Mouse (Mus musculus): ENCODE results near the gene Alad. TPM values are rescaled to one million over a fixed set of nuclear protein-coding genes. Genes with fewer than 3 reads are reported as not detected.

Alad gene
- polyA plus RNA-seq, 1 experiment: 478 TPM

- TF ChIP-seq GATA1 (IDR thresholded peaks at IDR 0.05; ENCODE audit: low read length): no peak
Observed at GRCm38 (mm10) chr4:62524651-62525488, 5.2 kb upstream of the Alad start, which contains the start of the genes Pole3 and 4933430I17Rik. Pole3 (minus strand) TSS chr4:62525068. 4933430I17Rik (plus strand) TSS chr4:62525369.

- no peak for TF ChIP-seq GATA1 (IDR thresholded peaks at IDR 0.05; ENCODE audit: low read length)
Observed at GRCm38 (mm10) chr4:62520892-62521400, 1.2 kb upstream of the Alad start.

- no peak for TF ChIP-seq GATA1 (IDR thresholded peaks at IDR 0.05; ENCODE audit: low read length)
Observed at GRCm38 (mm10) chr4:62519122-62519848, 433 bp downstream of the Alad start.

- TF ChIP-seq GATA1 (IDR thresholded peaks at IDR 0.05; ENCODE audit: low read length): no peak
Observed at GRCm38 (mm10) chr4:62518416-62519121, 1.1 kb downstream of the Alad start.

- TF ChIP-seq GATA1 (IDR thresholded peaks at IDR 0.05; ENCODE audit: low read length): no peak
Observed at GRCm38 (mm10) chr4:62517538-62518415, 1.9 kb downstream of the Alad start.

GRCm38 (mm10) chr4:62517046-62517445 lies 2.7 kb downstream of the Alad start:
- no peak for TF ChIP-seq GATA1 (IDR thresholded peaks at IDR 0.05; ENCODE audit: low read length)

GRCm38 (mm10) chr4:62516579-62516978 lies 3.1 kb downstream of the Alad start:
- TF ChIP-seq GATA1 (IDR thresholded peaks at IDR 0.05; ENCODE audit: low read length): peak; percentile 51

GRCm38 (mm10) chr4:62516079-62516478 lies 3.6 kb downstream of the Alad start:
- no peak for TF ChIP-seq GATA1 (IDR thresholded peaks at IDR 0.05; ENCODE audit: low read length)

GRCm38 (mm10) chr4:62515490-62515889 lies 4.2 kb downstream of the Alad start:
- peak; percentile 72 for TF ChIP-seq GATA1 (IDR thresholded peaks at IDR 0.05; ENCODE audit: low read length)

GRCm38 (mm10) chr4:62514995-62515394 lies 4.7 kb downstream of the Alad start:
- no peak for TF ChIP-seq GATA1 (IDR thresholded peaks at IDR 0.05; ENCODE audit: low read length)

GRCm38 (mm10) chr4:62513998-62514506 lies 5.7 kb downstream of the Alad start:
- TF ChIP-seq GATA1 (IDR thresholded peaks at IDR 0.05; ENCODE audit: low read length): no peak

- TF ChIP-seq GATA1 (IDR thresholded peaks at IDR 0.05; ENCODE audit: low read length): no peak
Observed at GRCm38 (mm10) chr4:62509946-62510345, 9.8 kb downstream of the Alad start.

GRCm38 (mm10) chr4:62508839-62509238 lies 10.9 kb downstream of the Alad start:
- no peak for TF ChIP-seq GATA1 (IDR thresholded peaks at IDR 0.05; ENCODE audit: low read length)

GRCm38 (mm10) chr4:62506798-62507197 lies 12.9 kb downstream of the Alad start:
- TF ChIP-seq GATA1 (IDR thresholded peaks at IDR 0.05; ENCODE audit: low read length): no peak
